Mouse (Mus musculus): ENCODE data around the gene Cdkn1a. TPM values are rescaled to one million over a fixed set of nuclear protein-coding genes. Genes with fewer than 3 reads are reported as not detected.

The Cdkn1a gene
- total and polyA plus RNA-seq, 3 experiments: 10.6 to 59.1 (median 37.5) TPM

- no peak overlapping the region for H3K9ac ChIP-seq (ENCODE audit: insufficient read depth, low read depth)
- no peak for TF ChIP-seq CTCF (conservative IDR thresholded peaks at IDR 0.05 in 1 of 2, IDR thresholded peaks at IDR 0.05 in 1 of 2; ENCODE audit: low read depth in 2 of 2, low read length in 2 of 2)
- peaks cover 0 to 37% of the 10 kb centered on the region in 2 experiments for H3K36me3 ChIP-seq (replicated peaks in 1 of 2; ENCODE audit: control insufficient read depth in 1 of 2, insufficient read depth in 1 of 2, low read length in 1 of 2)
- no peaks in the 10 kb centered on the region for H3K9me3 ChIP-seq (replicated peaks; ENCODE audit: low read length)
- peaks cover 18 to 47% of the 10 kb centered on the region in 2 experiments for H3K4me1 ChIP-seq (ENCODE audit: control insufficient read depth in 1 of 2, insufficient read depth in 2 of 2)
- dilution Hi-C loops (cut with MboI; ENCODE audit: extremely low pct_ligation_motif_present, extremely low pct_unique_long_range_greater_than_20kb, low sequenced_read_pairs): no loop called here
- in situ Hi-C loops (cut with MboI; ENCODE audit: low pct_ligation_motif_present, low pct_unique_long_range_greater_than_20kb, low sequenced_read_pairs): no loop called here
- no peak overlapping the region for H3K4me2 ChIP-seq (ENCODE audit: insufficient read depth, low read depth, poor library complexity, severe bottlenecking)
- H3K79me2 ChIP-seq (replicated peaks; ENCODE audit: control insufficient read depth, extremely low read depth, insufficient read depth, poor library complexity, severe bottlenecking): no peaks in the 10 kb centered on the region
- H3K27me3 ChIP-seq (replicated peaks): no peaks in the 10 kb centered on the region
- H3K4me3 ChIP-seq (replicated peaks in 1 of 3; ENCODE audit: low read depth in 2 of 3, low read length in 2 of 3, poor library complexity in 1 of 3): no peak overlapping the region
- DNase-seq (ENCODE audit: extremely low read depth): no peak
- no peak overlapping the region for H3K27ac ChIP-seq (ENCODE audit: insufficient read depth, low read depth)
These were observed 33.4 kb upstream of the Cdkn1a start for GRCm38 (mm10) chr17:29057361-29057890.

DNA sequence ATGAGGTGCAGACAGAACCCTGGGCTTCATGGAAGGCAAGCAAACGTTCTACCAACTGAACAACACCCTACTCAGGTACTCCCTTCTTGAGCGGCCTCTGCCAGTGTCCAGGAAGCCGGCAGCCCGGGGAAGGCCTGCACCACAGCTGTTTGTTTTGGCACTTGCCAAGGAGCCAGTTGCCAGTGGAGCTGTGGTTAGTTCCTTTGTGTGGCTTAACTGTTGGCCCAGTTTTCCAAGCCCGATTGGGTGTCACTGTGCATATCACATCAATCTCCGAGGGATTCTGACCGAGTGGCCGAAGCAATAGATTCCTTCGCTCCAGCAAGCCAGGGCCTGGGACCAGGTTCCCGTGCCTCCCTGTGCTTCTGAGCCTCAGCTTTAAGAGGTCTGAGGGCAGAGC, 32.8 kb upstream of the Cdkn1a start:
- dilution Hi-C loops (cut with MboI; ENCODE audit: extremely low pct_ligation_motif_present, extremely low pct_unique_long_range_greater_than_20kb, low sequenced_read_pairs): no loop called here
- no peaks in the 10 kb centered on the region for H3K9me3 ChIP-seq (replicated peaks; ENCODE audit: low read length)
- H3K4me2 ChIP-seq (ENCODE audit: insufficient read depth, low read depth, poor library complexity, severe bottlenecking): no peak overlapping the region
- H3K9ac ChIP-seq (ENCODE audit: insufficient read depth, low read depth): no peak overlapping the region
- in situ Hi-C loops (cut with MboI; ENCODE audit: low pct_ligation_motif_present, low pct_unique_long_range_greater_than_20kb, low sequenced_read_pairs): no loop called here
- no peaks in the 10 kb centered on the region for H3K79me2 ChIP-seq (replicated peaks; ENCODE audit: control insufficient read depth, extremely low read depth, insufficient read depth, poor library complexity, severe bottlenecking)
- no peak overlapping the region for H3K27ac ChIP-seq (ENCODE audit: insufficient read depth, low read depth)
- H3K27me3 ChIP-seq (replicated peaks): no peaks in the 10 kb centered on the region
- peaks cover 0 to 35% of the 10 kb centered on the region in 2 experiments for H3K36me3 ChIP-seq (replicated peaks in 1 of 2; ENCODE audit: control insufficient read depth in 1 of 2, insufficient read depth in 1 of 2, low read length in 1 of 2)
- H3K4me3 ChIP-seq (replicated peaks in 1 of 3; ENCODE audit: low read depth in 2 of 3, low read length in 2 of 3, poor library complexity in 1 of 3): no peak overlapping the region
- DNase-seq (ENCODE audit: extremely low read depth): no peak
- H3K4me1 ChIP-seq (ENCODE audit: control insufficient read depth in 1 of 2, insufficient read depth in 2 of 2): peaks cover 21 to 52% of the 10 kb centered on the region in 2 experiments
- no peak for TF ChIP-seq CHD1 (IDR thresholded peaks at IDR 0.05; ENCODE audit: low read depth, low read length)
- TF ChIP-seq ZNF384 (IDR thresholded peaks at IDR 0.05; ENCODE audit: low read depth, low read length): no peak
- TF ChIP-seq ZMIZ1 (IDR thresholded peaks at IDR 0.05; ENCODE audit: low read depth, low read length): no peak
- TF ChIP-seq RCOR1 (conservative IDR thresholded peaks at IDR 0.05; ENCODE audit: low read depth, low read length): no peak
- no peak for TF ChIP-seq TBP (conservative IDR thresholded peaks at IDR 0.05; ENCODE audit: low read depth, low read length)
- no peak for TF ChIP-seq HCFC1 (IDR thresholded peaks at IDR 0.05; ENCODE audit: low read depth, low read length)
- no peak for TF ChIP-seq GABPA (IDR thresholded peaks at IDR 0.05; ENCODE audit: insufficient replicate concordance, low read depth, low read length)
- no peak for TF ChIP-seq NRF1 (IDR thresholded peaks at IDR 0.05; ENCODE audit: low read depth, low read length)

DNA sequence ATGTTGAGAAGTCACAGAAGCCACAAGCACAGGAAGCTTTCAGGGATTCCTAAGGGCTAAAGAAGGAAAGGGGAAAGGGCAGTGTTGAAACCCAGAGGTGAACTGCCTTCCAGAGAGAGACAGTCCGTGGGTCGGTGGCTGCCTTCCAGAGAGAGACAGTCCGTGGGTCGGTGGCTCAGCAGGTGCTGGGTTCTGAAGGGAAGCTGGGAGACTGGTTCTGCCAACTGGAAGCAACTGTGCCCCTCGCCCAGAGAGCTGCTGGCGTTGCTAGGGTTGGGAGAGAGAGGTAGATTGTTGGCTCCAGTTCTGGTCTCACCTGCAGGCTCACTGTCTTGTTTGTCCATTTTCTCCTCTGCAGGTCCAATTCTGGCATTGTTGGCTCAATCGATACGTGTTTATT, 32.3 kb upstream of the Cdkn1a start:
- no peaks in the 10 kb centered on the region for H3K9me3 ChIP-seq (replicated peaks; ENCODE audit: low read length)
- H3K4me2 ChIP-seq (ENCODE audit: insufficient read depth, low read depth, poor library complexity, severe bottlenecking): no peak overlapping the region
- in situ Hi-C loops (cut with MboI; ENCODE audit: low pct_ligation_motif_present, low pct_unique_long_range_greater_than_20kb, low sequenced_read_pairs): no loop called here
- H3K4me1 ChIP-seq (ENCODE audit: control insufficient read depth in 1 of 2, insufficient read depth in 2 of 2): peaks cover 26 to 58% of the 10 kb centered on the region in 2 experiments
- TF ChIP-seq ZNF384 (IDR thresholded peaks at IDR 0.05; ENCODE audit: low read depth, low read length) (no peak), ZMIZ1 (IDR thresholded peaks at IDR 0.05; ENCODE audit: low read depth, low read length) (no peak), ZC3H11A (IDR thresholded peaks at IDR 0.05; ENCODE audit: low read depth, low read length) (no peak), GABPA (IDR thresholded peaks at IDR 0.05; ENCODE audit: insufficient replicate concordance, low read depth, low read length) (no peak), MEF2A (IDR thresholded peaks at IDR 0.05; ENCODE audit: borderline replicate concordance, low read depth, low read length) (no peak), MAZ (IDR thresholded peaks at IDR 0.05; ENCODE audit: low read depth, low read length) (no peak), KAT2A (IDR thresholded peaks at IDR 0.05; ENCODE audit: insufficient replicate concordance, low read length) (no peak)
- no peak for DNase-seq (ENCODE audit: extremely low read depth)
- H3K4me3 ChIP-seq (replicated peaks in 1 of 3; ENCODE audit: low read depth in 2 of 3, low read length in 2 of 3, poor library complexity in 1 of 3): no peak overlapping the region
- dilution Hi-C loops (cut with MboI; ENCODE audit: extremely low pct_ligation_motif_present, extremely low pct_unique_long_range_greater_than_20kb, low sequenced_read_pairs): no loop called here
- H3K79me2 ChIP-seq (replicated peaks; ENCODE audit: control insufficient read depth, extremely low read depth, insufficient read depth, poor library complexity, severe bottlenecking): no peaks in the 10 kb centered on the region
- no peak overlapping the region for H3K9ac ChIP-seq (ENCODE audit: insufficient read depth, low read depth)
- peaks cover 0 to 32% of the 10 kb centered on the region in 2 experiments for H3K36me3 ChIP-seq (replicated peaks in 1 of 2; ENCODE audit: control insufficient read depth in 1 of 2, insufficient read depth in 1 of 2, low read length in 1 of 2)
- no peak overlapping the region for H3K27ac ChIP-seq (ENCODE audit: insufficient read depth, low read depth)
- no peaks in the 10 kb centered on the region for H3K27me3 ChIP-seq (replicated peaks)
